Mouse (Mus musculus) layer of hippocampus, adult 9-11 months (tissue): Measurements from ENCODE around the gene Tmem11.
"Not testable (repeated sequence)": the region's sequence is repeated elsewhere in the genome, so short reads cannot be mapped to it uniquely, and the experiment has no call there.

Source experiments
- DNase-seq: peaks from one replicate; pipeline ENCODE4 v3.0.0; 2022

Tmem11 gene

DNA sequence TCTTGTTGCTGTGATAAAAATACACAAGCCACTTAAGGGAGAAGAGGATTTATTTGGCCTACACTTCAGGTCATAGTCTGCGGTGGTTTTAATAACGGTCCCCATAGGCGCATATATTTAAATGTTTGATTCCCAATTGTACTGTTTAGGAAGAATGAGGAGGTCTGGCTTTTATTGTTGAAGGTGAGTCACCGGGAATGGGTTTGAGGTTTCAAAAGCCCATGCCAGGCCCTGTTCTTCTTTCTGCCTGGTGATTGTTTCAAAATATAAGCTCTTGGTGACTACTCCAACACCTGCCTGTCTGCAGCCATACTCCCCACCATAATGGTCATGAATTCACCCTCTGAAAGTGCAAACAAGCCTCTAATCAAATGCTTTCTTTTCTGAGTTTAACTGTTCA lies 1.5 kb upstream of the Tmem11 start:
- DNase-seq = no peak

DNA sequence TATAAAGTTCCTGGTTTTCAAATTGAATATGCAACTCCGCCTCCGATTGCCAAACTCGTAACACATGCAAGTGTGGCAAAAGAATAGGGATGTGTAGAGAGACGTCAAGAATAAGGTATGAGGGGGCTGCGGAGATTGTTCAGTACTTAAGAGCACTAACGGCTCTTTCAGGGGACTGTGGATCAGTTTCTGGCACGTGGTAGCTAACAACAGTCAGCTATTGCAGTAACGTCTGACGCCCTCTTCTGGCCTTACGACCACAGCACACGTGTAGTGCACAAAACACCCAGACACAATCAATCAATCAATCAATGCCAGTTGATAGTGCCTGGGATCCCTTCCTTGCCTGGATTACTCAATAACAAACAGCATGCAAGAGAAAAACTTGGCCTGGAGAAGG lies 351 bp upstream of the Tmem11 start:
- DNase-seq = peak; percentile 57

DNA sequence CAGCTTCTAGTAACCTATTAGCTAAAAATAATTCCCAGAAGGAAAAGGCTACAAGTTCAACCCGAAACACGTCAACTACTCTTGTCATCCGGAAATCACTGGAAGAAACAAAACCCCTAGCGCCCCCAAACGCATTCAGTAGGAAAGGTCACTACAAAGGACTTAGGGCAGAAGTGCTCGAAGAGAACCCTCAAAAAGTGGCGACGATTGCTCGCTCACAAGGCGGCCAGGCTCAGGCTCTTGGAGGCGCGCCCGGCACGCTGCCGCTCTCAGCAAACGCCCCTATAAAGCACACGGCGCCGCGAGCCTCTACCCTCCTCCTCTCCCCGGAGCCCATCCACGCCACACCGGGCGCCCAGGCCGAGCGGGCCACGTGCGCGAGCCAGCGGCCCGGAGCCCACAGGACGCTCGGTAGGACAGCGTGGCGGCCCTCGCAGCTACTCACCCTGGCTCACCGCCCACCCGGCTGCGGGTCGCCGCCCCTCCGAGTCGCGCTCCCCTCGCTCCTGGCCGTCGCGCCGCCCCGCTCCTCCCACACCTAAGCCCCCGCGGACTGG lies 938 bp downstream of the Tmem11 start:
- DNase-seq = peak; percentile 49

DNA sequence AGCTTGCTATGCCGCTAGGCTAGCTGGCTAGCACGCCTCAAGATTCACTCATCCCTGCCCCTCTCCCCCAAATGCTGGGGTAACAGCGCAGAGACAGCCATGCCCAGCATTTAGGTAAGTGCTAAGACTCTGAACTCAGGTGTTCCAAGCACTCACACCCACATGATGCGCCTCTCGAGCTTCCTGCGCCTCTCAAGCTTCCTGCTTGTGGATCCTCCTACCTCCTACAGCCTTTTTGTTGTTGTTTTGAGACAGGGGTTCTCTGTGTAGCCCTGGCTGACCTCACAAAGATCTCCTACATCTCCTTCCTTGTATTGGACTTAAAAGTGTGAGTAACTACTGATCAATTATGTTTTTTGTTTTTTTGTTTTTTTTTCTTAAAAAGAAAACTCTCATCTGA lies 6.0 kb downstream of the Tmem11 start:
- DNase-seq = no peak

DNA sequence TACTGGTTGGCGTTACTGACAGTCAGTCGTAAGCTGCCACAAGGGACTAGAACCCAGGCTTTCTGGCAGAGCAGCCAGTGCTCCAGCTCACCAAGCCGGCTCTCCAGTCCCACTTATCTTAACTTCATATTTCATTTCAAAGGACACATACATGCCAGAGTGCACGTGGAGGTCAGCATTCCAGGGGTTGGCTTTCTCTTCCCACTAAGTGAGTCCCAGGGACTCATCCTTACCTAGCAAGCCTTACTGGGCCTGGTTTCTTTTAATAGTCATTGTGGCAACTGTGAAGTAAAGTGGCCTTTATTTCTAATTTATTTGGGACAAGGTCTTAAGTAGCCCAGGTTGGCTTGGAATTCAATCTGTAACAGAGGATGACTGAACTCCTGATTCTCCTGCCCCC lies 7.7 kb downstream of the Tmem11 start:
- DNase-seq = no peak

DNA sequence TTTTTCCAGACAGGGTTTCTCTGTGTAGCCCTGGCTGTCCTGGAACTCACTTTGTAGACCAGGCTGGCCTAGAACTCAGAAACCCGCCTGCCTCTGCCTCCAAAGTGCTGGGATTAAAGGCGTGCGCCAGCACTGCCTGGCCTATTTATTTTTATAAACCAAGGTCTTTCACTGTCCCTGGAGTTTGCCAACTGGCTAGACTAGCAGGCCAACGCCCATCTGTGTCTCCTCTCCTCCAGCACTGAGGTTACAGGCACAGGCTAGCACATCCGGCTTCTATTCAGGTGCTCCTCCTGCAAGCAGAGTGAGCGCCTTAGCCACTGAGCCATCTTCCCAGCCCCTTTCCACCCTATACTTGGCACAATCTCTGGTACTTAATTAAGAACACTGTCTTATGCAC lies 9.6 kb downstream of the Tmem11 start:
- DNase-seq = not testable (repeated sequence)

DNA sequence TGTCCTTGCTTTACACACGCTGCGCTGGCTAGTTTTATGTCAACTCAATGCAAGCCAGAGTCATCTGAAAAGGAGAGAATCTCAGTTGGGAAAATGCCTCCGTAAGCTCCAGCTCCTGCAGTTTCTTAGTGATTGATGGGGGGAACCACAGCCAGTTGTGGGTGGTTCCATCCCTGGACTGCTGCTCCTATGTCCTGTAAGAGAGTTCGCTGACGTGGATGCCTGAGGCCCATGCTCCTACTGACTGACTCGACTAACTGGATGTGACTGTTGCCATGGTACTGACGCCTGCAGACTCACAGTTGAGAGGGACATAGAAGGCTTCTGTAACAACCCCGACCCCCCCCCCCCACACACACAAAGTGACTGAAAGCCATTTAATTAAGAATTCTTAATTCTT lies 11.2 kb downstream of the Tmem11 start:
- DNase-seq = no peak

DNA sequence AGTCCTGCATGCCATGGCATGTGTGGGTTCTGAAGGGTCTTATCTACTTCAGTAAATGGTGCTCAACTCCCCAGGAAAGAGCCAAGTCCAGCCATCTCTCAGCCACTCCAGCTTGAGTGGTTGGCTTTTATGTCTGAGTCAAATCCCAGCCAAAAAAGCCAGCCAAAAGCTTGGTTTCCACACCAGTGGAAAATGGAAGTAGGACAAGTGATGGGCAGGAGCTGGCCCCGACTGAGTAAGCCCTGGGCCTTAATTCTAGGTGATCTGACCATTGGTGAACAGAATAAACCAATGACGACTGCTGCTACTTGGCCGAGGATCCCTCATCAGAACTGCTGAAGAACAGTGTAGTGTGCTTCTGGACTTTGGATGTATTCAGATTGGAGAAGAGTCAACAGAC lies 11.6 kb downstream of the Tmem11 start:
- no peak for DNase-seq

DNA sequence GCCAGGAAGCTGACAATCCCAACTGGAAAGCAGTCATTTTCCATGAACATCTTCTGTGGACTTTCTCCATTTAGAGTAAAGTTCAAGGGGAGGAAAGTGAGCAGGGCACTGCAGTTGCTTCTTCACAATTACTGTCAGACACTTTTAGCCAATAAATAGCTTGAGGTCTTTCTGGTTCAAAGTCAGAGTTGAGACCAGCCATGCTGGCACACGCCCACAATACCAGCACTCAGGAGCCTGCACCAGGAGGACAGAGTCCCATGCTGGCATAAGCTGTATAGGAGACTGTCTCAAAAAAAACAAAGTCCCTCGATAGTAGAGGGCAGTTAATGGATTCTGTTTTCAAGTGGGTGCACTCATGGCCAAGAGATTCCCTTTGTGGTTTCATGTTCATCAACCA lies 13.1 kb downstream of the Tmem11 start:
- DNase-seq = no peak

DNA sequence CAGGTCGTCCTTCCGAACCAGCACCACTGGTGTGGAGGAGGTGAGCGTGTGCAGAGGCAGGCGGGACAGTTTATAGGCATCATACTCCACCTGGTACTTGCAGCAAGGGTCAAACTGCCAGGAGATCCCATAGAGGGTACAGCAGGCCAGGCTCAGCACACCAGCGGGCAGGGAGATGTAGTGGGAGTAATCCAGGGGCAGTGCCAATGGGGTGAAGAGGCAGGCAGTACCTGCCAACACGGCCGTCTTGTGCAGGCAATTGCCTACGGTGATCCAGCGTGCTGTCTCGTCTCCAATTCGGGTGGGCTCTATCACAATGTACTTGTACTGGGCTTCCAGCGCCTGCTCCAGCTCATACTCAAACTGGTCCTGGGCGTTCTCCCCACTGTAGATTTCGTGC lies 14.2 kb downstream of the Tmem11 start:
- DNase-seq = no peak

DNA sequence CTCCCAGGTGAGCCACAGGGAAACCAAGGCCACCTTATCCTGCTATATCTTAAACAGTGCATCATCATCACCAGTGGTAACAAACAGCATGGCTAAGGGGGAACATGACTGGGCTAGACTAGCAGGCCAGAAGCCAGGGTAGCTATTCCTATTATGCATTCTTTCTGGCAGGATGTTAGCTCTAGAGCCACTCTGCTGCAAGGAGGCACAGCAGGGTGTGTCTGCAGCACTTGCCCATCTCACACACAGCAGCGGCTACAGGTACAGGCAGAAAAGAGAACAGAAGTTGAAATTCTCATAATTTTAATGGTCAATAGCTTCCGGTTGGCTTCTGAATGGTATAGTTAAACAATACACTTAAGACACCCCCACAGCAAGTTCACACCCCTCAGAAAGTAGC lies 14.9 kb downstream of the Tmem11 start:
- DNase-seq = no peak

DNA sequence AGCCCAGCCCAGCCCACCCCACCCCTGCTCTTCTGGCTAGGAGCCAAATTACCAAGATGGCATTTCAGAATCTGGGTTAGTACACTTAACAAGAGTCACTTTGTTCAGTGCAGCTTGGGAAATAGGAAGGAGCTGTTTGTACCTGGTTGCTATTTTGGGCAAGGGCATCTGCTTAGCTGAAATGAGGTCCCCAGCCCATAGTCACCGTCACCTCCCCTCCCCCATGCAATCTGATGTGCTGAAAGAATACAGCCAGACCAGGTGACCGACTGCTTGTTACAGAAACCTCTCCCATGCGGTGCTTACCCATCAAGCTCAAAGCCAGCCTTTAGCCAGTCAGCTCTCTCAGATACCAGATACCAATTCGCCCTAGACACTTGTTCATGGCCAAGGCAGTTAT lies 15.9 kb downstream of the Tmem11 start:
- no peak for DNase-seq

DNA sequence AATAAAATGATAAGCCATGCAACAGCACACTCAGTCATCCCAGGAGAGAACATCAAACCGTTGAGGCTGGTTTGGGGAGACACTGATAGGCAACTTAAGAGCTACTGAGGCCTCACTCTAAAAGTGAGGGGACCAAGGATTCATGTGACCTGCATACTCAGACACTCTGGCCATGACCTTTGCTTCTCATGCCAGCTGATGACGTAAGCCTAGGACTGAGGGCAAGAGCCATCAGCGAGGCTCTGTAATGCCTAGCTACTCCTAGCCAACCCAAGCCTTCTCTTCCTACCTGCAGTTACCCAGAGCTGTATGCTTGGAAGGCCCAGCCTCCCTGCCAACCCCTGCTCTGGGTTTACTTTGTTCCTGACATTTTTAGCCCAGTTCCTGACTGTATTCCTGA lies 17.1 kb downstream of the Tmem11 start:
- no peak for DNase-seq

DNA sequence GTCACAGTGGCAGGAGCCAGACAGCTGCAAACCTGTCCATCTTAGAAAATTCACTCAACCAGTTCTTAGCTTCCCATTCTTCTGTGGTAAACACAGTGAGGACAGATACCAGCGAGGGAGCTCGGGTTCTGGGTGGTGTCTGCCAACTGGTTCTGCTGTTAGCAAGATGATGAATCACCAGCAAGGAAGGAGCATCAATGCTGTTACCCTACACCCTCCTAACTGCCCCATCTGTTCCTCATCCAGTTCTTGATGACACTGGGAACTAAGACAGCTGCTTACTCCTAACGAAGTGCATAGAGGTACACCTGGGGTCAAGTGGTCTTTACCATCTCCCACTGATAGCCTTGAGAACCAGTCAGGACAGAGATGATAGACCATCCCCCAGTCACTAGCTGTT lies 22.5 kb downstream of the Tmem11 start:
- DNase-seq = peak; percentile 40

DNA sequence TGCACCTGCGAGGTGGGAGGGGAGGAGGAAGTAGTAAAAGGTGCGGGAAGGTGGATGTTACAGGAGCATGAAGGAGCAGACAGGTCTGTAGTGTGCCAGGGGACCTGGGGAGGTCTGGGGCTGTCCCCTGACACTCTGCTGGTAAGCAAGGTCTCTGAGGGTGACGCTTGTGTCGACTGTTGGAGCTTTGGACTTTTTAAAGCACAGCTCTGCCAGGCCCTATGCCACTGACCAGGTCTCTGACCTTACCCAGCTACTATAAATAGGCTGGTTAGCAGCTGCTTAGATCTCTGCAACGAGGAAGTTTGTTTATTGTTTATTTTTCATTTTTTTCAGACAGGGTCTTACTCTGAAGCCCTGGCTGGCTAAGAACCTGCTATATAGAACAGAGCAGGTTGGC lies 33.7 kb downstream of the Tmem11 start:
- no peak for DNase-seq

DNA sequence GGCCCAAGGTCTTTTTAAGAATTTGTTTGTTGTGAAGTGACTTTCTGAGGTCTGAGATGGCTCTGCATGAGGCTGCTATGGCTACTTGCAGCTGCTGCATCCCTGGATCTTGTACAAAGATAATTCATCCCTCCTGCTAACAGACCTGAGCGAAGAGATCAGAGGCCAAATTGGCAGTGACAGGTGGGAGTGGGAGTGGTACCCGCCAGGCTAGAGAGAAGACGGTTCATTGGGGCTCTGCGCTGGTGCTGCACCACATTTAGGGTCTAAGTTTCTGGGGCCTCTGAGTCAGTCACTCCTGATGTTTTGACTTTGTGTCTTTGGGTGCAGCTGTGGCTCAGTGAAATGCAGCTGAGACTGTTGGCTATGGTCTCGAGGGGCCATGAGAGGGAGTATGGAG lies 35.7 kb downstream of the Tmem11 start:
- no peak for DNase-seq

DNA sequence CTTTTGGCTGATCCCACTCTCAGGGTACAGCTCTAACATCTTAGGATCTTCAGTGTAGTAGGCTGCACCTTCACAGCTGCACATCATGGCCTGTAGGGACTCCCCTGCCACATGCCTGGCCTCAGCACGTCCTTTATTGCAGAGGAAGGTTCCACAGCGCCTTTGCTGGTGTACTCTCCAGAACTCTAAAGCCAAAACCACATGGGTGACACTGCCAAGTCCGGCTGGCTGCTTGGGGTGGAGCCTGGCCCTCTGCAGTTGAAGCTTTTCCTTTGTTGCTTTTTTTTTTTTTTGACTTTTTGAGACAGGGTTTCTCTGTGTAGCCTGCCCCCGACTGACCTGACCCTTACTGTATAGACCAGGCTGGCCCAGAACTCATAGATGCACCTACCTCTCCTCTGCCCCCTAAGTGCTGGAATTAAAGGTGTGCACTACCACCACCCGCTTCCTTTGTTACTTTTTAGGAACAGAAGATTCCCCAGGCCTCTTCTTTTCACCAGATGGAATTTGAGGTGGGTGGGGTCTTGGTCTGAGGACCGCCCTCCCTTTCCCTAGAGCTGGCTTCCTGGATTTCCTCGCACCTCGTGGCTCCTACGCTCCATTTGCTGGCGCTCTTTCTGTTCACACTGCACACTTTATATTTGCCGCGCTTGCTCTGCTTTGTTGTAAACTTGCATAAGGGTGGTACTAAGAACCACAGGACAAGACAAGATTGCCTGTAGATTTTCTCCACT lies 37.4 kb downstream of the Tmem11 start:
- DNase-seq = no peak

DNA sequence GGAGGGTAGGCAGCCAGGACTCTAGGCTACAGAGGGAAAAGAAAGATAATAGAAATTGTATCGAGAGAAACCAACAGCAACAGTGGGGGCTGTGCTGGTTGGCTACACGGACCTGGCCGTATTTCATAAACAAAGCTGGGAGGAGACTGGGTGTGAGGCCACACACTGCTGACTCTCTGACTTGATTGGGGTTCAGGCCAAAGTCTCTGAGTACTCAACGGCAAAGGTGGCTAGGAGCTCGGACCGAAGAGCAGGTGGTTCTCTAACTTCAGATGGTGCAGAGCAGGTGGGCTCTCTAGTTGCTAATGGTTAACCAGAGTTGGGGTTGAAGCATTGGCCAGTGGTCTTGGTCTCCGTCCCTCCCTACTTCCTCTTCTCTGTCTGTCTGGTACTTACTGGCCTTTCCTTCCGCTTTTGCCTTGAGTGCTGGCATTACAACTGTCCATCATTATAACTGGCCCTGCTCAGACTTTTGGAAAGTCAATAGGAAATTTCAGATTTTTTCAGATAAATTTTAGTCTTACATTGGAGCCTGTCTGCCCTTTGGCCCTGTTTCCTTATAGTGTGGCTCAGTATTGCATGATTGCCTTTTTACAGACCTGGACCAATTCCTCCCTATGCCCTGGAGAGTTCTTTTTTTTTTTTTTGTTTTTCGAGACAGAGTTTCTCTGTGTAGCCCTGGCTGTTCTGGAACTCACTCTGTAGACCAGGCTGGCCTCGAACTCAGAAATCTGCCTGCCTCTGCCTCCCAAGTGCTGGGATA lies 41.2 kb downstream of the Tmem11 start:
- no peak for DNase-seq

DNA sequence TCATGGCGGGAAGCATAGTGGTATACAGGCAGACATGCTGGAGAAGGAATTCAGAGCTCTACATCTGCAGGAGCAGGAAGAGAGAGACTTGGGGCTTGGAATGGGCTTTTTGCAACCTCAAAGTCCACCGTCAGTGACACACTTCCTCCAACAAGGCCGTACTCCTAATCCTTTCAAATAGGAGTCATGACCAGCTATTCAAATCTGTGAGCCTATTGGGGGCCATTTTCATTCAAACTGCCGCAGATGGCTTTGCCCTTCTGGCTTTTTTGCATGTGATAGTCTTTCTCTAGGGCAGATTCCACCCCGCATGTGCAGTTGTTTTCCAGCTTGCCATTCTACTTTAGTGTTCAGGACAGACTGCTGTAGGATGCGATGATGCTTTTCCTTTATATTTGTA lies 42.2 kb downstream of the Tmem11 start:
- DNase-seq = no peak

DNA sequence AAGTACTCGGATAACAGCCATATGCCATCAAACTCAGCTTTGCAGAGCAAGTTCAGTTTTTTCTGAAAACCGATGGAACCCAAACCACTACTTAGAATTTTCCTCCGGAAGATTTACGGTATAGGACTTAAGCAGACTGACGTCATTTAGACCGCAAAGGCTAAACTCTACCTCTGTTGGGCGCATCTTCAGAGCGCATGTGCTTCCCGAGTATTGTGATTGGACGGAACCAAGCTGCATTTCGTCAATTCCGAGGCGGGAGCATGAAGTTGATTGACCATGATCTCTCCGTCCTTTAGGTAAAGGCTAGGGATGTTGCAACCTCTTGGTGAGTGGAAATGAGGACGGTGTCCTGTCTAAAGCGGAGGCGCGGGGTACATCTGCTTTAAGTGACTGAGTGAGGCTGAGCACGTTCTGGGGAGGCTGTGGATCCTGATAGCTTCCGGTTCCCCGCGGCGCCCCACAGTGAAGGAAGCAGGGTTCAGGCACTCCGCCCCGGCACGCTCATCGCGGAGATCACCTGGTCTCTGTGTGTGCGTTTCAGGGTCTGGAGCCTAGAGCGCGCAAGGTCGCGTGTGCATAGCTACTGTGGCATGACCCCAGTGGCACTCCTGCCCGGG lies 48.5 kb downstream of the Tmem11 start, which contains the start of gene Dhrs7b:
Gene Dhrs7b, plus strand, starts transcription at position 199 of the 620 bp plus-strand sequence.
- DNase-seq = peak; percentile 92

DNA sequence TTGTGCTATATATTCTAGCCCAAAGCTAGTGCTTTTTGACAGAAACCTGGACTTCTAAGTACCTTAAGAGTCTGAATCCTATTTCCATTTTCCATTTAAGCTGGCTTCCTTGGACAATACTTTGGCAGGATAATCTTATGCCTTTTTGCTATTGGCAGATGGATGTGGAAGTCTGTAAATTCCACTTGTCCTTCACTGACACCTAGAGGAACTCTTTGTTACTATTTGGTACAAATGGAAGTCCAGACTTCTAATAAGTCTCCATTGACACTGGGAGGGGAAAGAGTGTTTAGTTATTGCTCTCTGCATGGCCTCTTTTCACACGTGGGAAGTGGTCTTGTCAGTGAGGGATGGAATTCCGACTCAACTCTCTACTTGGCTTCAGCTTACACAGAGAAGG lies 50.2 kb downstream of the Tmem11 start:
- no peak for DNase-seq

DNA sequence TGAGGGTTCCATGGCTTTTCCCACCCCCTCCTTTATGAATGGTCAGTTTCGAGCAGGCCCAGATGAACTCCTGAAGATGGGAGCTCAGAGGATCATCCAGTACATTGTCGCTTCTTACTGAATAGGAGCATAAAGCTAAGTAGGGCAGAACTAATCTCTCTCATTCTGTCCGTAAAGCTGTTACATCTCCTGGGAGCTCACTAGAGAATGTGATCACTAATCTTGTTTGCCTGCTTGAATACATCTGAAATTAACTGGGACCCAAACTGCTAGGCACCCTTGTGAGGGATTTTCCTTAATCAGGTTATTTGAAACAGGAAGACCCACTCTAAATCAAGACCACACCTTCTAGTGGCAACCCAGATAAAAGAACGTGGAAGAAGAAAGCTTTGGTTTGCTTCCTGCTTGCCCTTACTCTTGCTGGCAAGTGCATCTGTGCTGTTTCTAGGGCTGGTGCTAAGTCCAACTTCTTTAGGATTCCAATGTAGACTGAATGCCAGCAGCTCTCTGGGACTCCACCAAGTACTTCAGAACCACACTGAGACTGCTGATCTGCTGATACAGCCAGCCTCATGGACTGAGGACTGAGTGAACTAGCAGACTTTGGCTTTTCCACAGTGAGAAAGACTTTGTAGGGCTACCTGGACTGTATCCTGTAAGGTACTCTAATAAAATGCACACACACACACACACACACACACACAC lies 51.7 kb downstream of the Tmem11 start:
- DNase-seq = no peak

DNA sequence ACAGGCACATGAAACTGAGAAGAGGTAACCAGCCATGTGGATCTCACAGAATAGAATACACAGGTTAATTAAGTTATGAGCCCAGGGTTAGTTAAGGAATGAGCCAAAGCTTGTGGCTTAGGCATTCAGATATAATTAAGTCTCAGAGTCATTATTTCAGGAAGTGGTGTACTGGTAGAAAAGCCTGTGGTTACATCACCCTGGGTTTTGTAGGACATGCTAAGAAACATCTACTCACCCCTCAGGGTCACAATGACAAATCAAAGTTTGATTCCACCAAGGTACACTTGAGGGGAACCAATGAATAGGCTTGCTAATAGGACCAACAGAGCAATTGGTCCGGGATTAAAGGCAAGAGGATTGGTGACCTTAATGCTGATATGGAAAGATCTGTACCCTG lies 52.4 kb downstream of the Tmem11 start:
- DNase-seq = no peak
